Mouse (Mus musculus) intestine, embryonic 16.5 days (tissue): ENCODE results near the gene Smc6. TPM values are rescaled to one million over a fixed set of nuclear protein-coding genes. Genes with fewer than 3 reads are reported as not detected.

Experiments
- ATAC-seq: fragments of 200-750 bp; cut with Nextera tagmentation; 2 replicates; pipeline ENCODE4 v1.8.0; 2017; ENCODE audit warnings: moderate TSS enrichment, moderate library complexity
- H3K27ac ChIP-seq: fragments of 300-500 bp; sonication (generic); 2 replicates; pipeline ENCODE4 v1.5.1; 2014; ENCODE audit warnings: mild to moderate bottlenecking, low read length
- H3K27me3 ChIP-seq: fragments of 300-500 bp; sonication (generic); replicated peaks from 2 replicates; pipeline ENCODE4 v1.6.1; 2014; ENCODE audit warnings: low read length, control low read depth, mixed read lengths; ENCODE audit not compliant: control insufficient read depth, insufficient read depth
- H3K36me3 ChIP-seq: fragments of 300-500 bp; sonication (generic); 2 replicates; pipeline ENCODE4 v1.6.1; 2014; ENCODE audit warnings: low read length, control low read depth; ENCODE audit not compliant: control insufficient read depth, insufficient read depth
- H3K4me1 ChIP-seq: fragments of 300-500 bp; sonication (generic); 2 replicates; pipeline ENCODE4 v1.6.1; 2014; ENCODE audit warnings: low read length, control low read depth, mixed read lengths; ENCODE audit not compliant: control insufficient read depth, insufficient read depth
- H3K4me2 ChIP-seq: fragments of 300-500 bp; sonication (generic); 2 replicates; pipeline ENCODE4 v1.6.1; 2014; ENCODE audit warnings: low read depth, low read length, control low read depth
- H3K4me3 ChIP-seq: fragments of 300-500 bp; sonication (generic); 2 replicates; pipeline ENCODE4 v1.5.1; 2014; ENCODE audit warnings: mild to moderate bottlenecking, low read length
- H3K9ac ChIP-seq: fragments of 300-500 bp; sonication (generic); 2 replicates; pipeline ENCODE4 v1.6.1; 2014; ENCODE audit warnings: low read depth, low read length
- H3K9me3 ChIP-seq: fragments of 300-500 bp; sonication (generic); 2 replicates; pipeline ENCODE4 v1.6.1; 2016; ENCODE audit warnings: low read length, control low read depth; ENCODE audit not compliant: control insufficient read depth
- WGBS: fragments of 180-500 bp; shearing (Covaris S2); extraction: QIAGEN DNeasy Blood & Tissue Kit; methylation state at CpG from one replicate; pipeline ENCODE4 v1.1.7; 2014; 5-methylcytosine and 5-hydroxymethylcytosine counted together
- polyA plus RNA-seq: library from polyadenylated mRNA; unstranded; fragments of >200 nt; fragmentation: Nextera tagmentation; extraction: Ambion mirVana; gene quantifications from 2 replicates; pipeline ENCODE4 v1.2.1, GENCODE M21; 2015

Smc6 gene
- polyA plus RNA-seq, 1 experiment from 2014 or later: 102 TPM

GRCm38 (mm10) chr12:11313840-11314239 lies 48.2 kb downstream of the Smc6 start:
- no peak overlapping the region for H3K4me2 ChIP-seq
- WGBS: 51% methylated on average over 1 of the region's 1 CpGs
- H3K9ac ChIP-seq: no peak overlapping the region
- no peaks in the 10 kb centered on the region for H3K4me1 ChIP-seq
- H3K27ac ChIP-seq: no peak overlapping the region
- no peaks in the 10 kb centered on the region for H3K9me3 ChIP-seq
- no peaks in the 10 kb centered on the region for H3K27me3 ChIP-seq
- no peak for ATAC-seq
- H3K4me3 ChIP-seq: no peak overlapping the region
- H3K36me3 ChIP-seq: no peaks in the 10 kb centered on the region

- Histone ChIP-seq H3K9me3 (no peaks in the 10 kb centered on the region), H3K27me3 (no peaks in the 10 kb centered on the region), H3K4me3 (no peak overlapping the region), H3K36me3 (no peaks in the 10 kb centered on the region), H3K9ac (no peak overlapping the region), H3K4me2 (no peak overlapping the region), H3K4me1 (no peaks in the 10 kb centered on the region), H3K27ac (no peak overlapping the region)
- ATAC-seq: no peak
- WGBS: 51% methylated on average over 6 of the region's 6 CpGs
Measured at GRCm38 (mm10) chr12:11317671-11318070, 52.0 kb downstream of the Smc6 start.

- H3K9ac ChIP-seq: no peak overlapping the region
- no peak for ATAC-seq
- H3K4me2 ChIP-seq: no peak overlapping the region
- H3K4me1 ChIP-seq: no peaks in the 10 kb centered on the region
- no peak overlapping the region for H3K4me3 ChIP-seq
- H3K27me3 ChIP-seq: no peaks in the 10 kb centered on the region
- H3K27ac ChIP-seq: no peak overlapping the region
- WGBS: 38% methylated on average over 4 of the region's 4 CpGs
- no peaks in the 10 kb centered on the region for H3K36me3 ChIP-seq
- H3K9me3 ChIP-seq: no peaks in the 10 kb centered on the region
Measured at GRCm38 (mm10) chr12:11324480-11324879, 58.8 kb downstream of the Smc6 start.

GRCm38 (mm10) chr12:11326483-11326882 lies 60.8 kb downstream of the Smc6 start:
- Histone ChIP-seq H3K27me3 (no peaks in the 10 kb centered on the region), H3K27ac (no peak overlapping the region), H3K36me3 (no peaks in the 10 kb centered on the region), H3K9me3 (no peaks in the 10 kb centered on the region), H3K4me1 (no peaks in the 10 kb centered on the region), H3K4me2 (no peak overlapping the region), H3K4me3 (no peak overlapping the region), H3K9ac (no peak overlapping the region)
- 90% methylated on average over 3 of the region's 3 CpGs for WGBS
- ATAC-seq: no peak

GRCm38 (mm10) chr12:11336845-11337244 lies 71.2 kb downstream of the Smc6 start:
- H3K4me3 ChIP-seq: no peak overlapping the region
- H3K4me2 ChIP-seq: no peak overlapping the region
- H3K36me3 ChIP-seq: no peaks in the 10 kb centered on the region
- 44% methylated on average over 4 of the region's 4 CpGs for WGBS
- H3K27ac ChIP-seq: no peak overlapping the region
- no peak for ATAC-seq
- H3K9me3 ChIP-seq: no peaks in the 10 kb centered on the region
- H3K4me1 ChIP-seq: no peaks in the 10 kb centered on the region
- H3K27me3 ChIP-seq: no peaks in the 10 kb centered on the region
- H3K9ac ChIP-seq: no peak overlapping the region

- Histone ChIP-seq H3K36me3 (no peaks in the 10 kb centered on the region), H3K4me3 (no peak overlapping the region)
- WGBS: 92% methylated on average over 2 of the region's 2 CpGs
Measured at GRCm38 (mm10) chr12:11338251-11338650, 72.6 kb downstream of the Smc6 start.

GRCm38 (mm10) chr12:11342020-11342600 lies 76.4 kb downstream of the Smc6 start:
- no peaks in the 10 kb centered on the region for H3K27me3 ChIP-seq
- no peak overlapping the region for H3K27ac ChIP-seq
- WGBS: 74% methylated on average over 6 of the region's 6 CpGs
- H3K36me3 ChIP-seq: no peaks in the 10 kb centered on the region
- no peak for ATAC-seq
- H3K9ac ChIP-seq: no peak overlapping the region
- no peaks in the 10 kb centered on the region for H3K4me1 ChIP-seq
- no peaks in the 10 kb centered on the region for H3K9me3 ChIP-seq
- H3K4me2 ChIP-seq: no peak overlapping the region
- H3K4me3 ChIP-seq: no peak overlapping the region

More at GRCm38 (mm10) chr12:11338251-11338650, 72.6 kb downstream of the Smc6 start:
- Histone ChIP-seq H3K4me1 (no peaks in the 10 kb centered on the region), H3K4me2 (no peak overlapping the region), H3K27ac (no peak overlapping the region), H3K9me3 (no peaks in the 10 kb centered on the region), H3K27me3 (no peaks in the 10 kb centered on the region), H3K9ac (no peak overlapping the region)
- ATAC-seq: no peak

GRCm38 (mm10) chr12:11345963-11346362 lies 80.3 kb downstream of the Smc6 start:
- Histone ChIP-seq H3K9me3 (no peaks in the 10 kb centered on the region), H3K27ac (no peak overlapping the region), H3K9ac (no peak overlapping the region), H3K4me1 (no peaks in the 10 kb centered on the region), H3K4me3 (no peak overlapping the region), H3K36me3 (no peaks in the 10 kb centered on the region), H3K27me3 (no peaks in the 10 kb centered on the region), H3K4me2 (no peak overlapping the region)
- WGBS: 48% methylated on average over 2 of the region's 2 CpGs
- no peak for ATAC-seq

GRCm38 (mm10) chr12:11348423-11348822 lies 82.7 kb downstream of the Smc6 start:
- ATAC-seq: no peak
- Histone ChIP-seq H3K4me2 (no peak overlapping the region), H3K9me3 (no peaks in the 10 kb centered on the region), H3K27ac (no peak overlapping the region), H3K4me3 (no peak overlapping the region), H3K27me3 (no peaks in the 10 kb centered on the region), H3K36me3 (no peaks in the 10 kb centered on the region), H3K9ac (no peak overlapping the region), H3K4me1 (no peaks in the 10 kb centered on the region)
- WGBS: 14% methylated on average over 1 of the region's 1 CpGs

- ATAC-seq: no peak
- Histone ChIP-seq H3K9ac (no peak overlapping the region), H3K4me3 (no peak overlapping the region), H3K4me2 (no peak overlapping the region), H3K27me3 (no peaks in the 10 kb centered on the region), H3K9me3 (no peaks in the 10 kb centered on the region), H3K36me3 (no peaks in the 10 kb centered on the region), H3K4me1 (no peaks in the 10 kb centered on the region), H3K27ac (no peak overlapping the region)
- 49% methylated on average over 5 of the region's 5 CpGs for WGBS
Measured at GRCm38 (mm10) chr12:11349870-11350269, 84.2 kb downstream of the Smc6 start.
